Mouse (Mus musculus): ENCODE data around the gene Galnt10. TPM values are rescaled to one million over a fixed set of nuclear protein-coding genes. Genes with fewer than 3 reads are reported as not detected.
A peak's percentile ranks its signal among the peaks of the same experiment; 100 is the strongest.

Galnt10 gene
- polyA plus RNA-seq, 1 experiment from 2014 or later: 18.6 TPM

DNA sequence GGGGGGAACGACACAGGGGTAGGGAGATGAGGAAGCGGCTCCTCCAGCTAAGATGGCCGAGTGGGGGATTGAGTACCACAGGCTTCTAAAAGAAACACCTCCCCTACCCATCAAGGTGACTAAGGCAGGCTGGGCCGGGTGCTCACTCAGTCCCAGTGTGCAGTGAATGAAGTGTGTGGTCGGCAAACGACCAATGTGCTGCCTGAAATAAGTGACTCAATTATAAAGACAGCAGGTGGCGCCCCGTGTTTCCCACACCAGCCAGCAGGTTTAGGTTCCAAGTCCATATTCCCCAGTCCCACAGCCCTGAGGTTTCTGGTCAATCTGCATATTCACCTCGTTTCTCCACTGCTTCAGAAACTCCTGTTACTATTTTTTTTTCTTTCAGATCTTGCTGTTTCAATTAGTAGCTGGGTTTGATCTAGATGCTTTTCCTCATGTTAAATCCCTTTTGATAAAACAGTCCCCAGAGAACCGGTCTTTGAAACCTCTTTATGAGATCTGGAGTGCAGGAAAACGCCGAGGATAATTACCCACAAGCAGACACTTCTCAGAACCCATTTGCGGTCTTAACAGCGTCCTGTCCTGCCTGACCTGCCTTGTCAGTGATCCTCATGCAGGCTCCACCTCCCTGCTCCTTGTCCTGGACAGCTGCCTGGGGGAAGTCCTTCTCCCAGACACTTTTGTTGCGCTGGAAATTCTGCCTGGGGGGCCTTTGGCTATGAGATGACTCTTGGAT, 27.5 kb upstream of the Galnt10 start:
- 46% methylated on average over 15 of the region's 15 CpGs for WGBS
- Histone ChIP-seq H3K9me3 (no peaks in the 10 kb centered on the region), H3K27ac (no peak overlapping the region), H3K4me3 (no peak overlapping the region), H3K36me3 (replicated peaks) (no peaks in the 10 kb centered on the region), H3K4me1 (peaks cover 19% of the 10 kb centered on the region), H3K27me3 (ENCODE audit: poor library complexity, severe bottlenecking) (0 out of 2 replicates have a peak, but pooled peaks cover 7% of the 10 kb centered on the region)
- DNase-seq (ENCODE audit: extremely low spot score, low spot score): no peak

- peaks cover 8% of the 10 kb centered on the region; the same call in 1 of the 2 replicates for H3K27me3 ChIP-seq (ENCODE audit: poor library complexity, severe bottlenecking)
- H3K9me3 ChIP-seq: no peaks in the 10 kb centered on the region
- peaks cover 13% of the 10 kb centered on the region for H3K4me1 ChIP-seq
- 85% methylated on average over 3 of the region's 3 CpGs for WGBS
- H3K36me3 ChIP-seq (replicated peaks): no peaks in the 10 kb centered on the region
- no peak for DNase-seq (ENCODE audit: extremely low spot score, low spot score)
- no peak overlapping the region for H3K27ac ChIP-seq
- H3K4me3 ChIP-seq: no peak overlapping the region
Measured at GRCm38 (mm10) chr11:57621472-57621871, 23.8 kb upstream of the Galnt10 start.

DNA sequence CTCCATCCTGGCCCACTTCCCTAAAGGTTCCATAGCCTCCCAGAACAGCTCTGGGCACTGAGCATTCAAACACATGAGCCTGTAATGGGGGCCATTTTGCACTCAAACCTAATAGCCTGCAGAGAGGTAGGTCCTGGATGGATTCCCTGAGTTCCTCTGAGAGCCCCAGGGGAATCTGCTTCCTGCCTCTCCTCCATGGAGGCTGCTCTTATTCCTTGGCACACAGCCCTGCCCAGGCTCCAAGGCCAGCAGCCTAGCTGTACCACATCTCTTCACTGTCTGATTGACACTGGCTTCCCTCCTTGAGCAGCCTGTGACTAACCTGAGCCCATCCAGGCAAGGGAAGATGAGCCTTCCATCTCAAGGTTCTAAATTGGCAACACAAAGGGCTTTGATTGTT, 23.4 kb upstream of the Galnt10 start:
- DNase-seq (ENCODE audit: extremely low spot score, low spot score): no peak
- H3K4me1 ChIP-seq: peaks cover 13% of the 10 kb centered on the region
- H3K36me3 ChIP-seq (replicated peaks): no peaks in the 10 kb centered on the region
- no peak overlapping the region for H3K4me3 ChIP-seq
- H3K27me3 ChIP-seq (ENCODE audit: poor library complexity, severe bottlenecking): peaks cover 9% of the 10 kb centered on the region; the same call in 1 of the 2 replicates
- H3K27ac ChIP-seq: no peak overlapping the region
- no peaks in the 10 kb centered on the region for H3K9me3 ChIP-seq

DNA sequence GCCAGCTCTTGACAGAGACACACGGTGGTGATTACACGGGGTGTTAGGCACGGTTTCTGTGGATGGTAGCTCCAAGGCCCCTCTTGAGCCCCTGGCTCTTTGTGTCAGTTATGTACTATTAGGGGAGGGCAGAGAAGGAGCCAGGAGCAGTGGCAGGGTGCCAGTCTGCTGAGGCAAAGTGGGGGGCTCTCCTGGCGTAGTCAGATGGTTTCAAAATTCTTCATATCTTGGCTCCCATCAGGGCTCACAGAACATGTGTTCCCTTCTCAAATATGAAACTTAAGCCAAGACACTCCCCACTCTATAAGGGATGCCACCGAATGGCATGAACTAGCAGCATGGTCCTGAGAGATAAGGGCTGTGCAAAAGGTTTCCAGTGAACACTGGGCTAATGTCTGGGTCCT, 20.8 kb upstream of the Galnt10 start:
- Histone ChIP-seq H3K4me3 (no peak overlapping the region), H3K27me3 (ENCODE audit: poor library complexity, severe bottlenecking) (peaks cover 9% of the 10 kb centered on the region; the same call in 1 of the 2 replicates), H3K9me3 (no peaks in the 10 kb centered on the region), H3K36me3 (replicated peaks) (no peaks in the 10 kb centered on the region), H3K27ac (no peak overlapping the region), H3K4me1 (no peaks in the 10 kb centered on the region)
- WGBS: 67% methylated on average over 5 of the region's 5 CpGs
- no peak for DNase-seq (ENCODE audit: extremely low spot score, low spot score)

GRCm38 (mm10) chr11:57625465-57625864, 19.8 kb upstream of the Galnt10 start:
- H3K27ac ChIP-seq: no peak overlapping the region
- H3K4me3 ChIP-seq: no peak overlapping the region
- DNase-seq (ENCODE audit: extremely low spot score, low spot score): no peak
- no peaks in the 10 kb centered on the region for H3K36me3 ChIP-seq (replicated peaks)
- H3K4me1 ChIP-seq: no peaks in the 10 kb centered on the region
- H3K9me3 ChIP-seq: no peaks in the 10 kb centered on the region
- H3K27me3 ChIP-seq (ENCODE audit: poor library complexity, severe bottlenecking): peaks cover 9% of the 10 kb centered on the region; the same call in 1 of the 2 replicates

- Histone ChIP-seq H3K27me3 (ENCODE audit: poor library complexity, severe bottlenecking) (peaks cover 11% of the 10 kb centered on the region; the same call in 1 of the 2 replicates), H3K4me1 (peaks cover 5% of the 10 kb centered on the region; the same call in 1 of the 2 replicates), H3K36me3 (replicated peaks) (no peaks in the 10 kb centered on the region), H3K9me3 (no peaks in the 10 kb centered on the region), H3K4me3 (no peak overlapping the region), H3K27ac (no peak overlapping the region)
- 55% methylated on average over 9 of the region's 9 CpGs for WGBS
- DNase-seq (ENCODE audit: extremely low spot score, low spot score): peak; percentile 32
Measured at GRCm38 (mm10) chr11:57627086-57627735, 18.0 kb upstream of the Galnt10 start.

DNA sequence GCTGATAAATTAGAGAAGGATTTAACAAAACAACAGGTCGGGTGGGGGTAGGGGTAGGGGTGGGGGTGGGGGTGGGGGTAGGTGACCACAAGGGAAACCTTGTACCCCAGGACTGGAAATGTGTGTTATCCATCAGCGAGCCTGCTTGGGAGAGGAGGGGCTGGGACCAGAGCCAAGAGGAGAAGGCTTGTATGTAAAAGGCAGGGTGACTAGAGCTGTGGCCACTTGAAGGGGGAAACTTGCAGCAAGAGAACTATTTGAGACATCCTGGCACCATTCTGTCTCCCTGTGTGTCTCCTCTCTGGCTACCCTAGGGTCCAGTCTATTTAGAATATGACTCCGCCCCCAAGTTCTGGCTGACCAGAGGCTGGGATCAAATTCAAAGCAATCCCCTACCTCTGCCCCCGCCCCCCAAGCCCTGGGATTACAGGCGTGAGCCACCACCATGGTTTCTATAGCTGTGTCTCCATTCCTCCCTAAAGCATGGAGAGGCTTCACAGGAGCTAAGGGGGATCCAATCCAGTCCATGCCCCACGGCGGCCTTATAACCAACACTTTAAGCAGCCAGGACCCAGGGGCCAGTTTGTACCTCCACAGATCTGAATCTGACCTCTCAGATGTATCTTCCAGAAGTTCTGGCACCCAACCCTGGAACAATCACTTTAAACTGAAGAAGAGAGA, 13.3 kb upstream of the Galnt10 start:
- Histone ChIP-seq H3K4me1 (peaks cover 21% of the 10 kb centered on the region), H3K36me3 (replicated peaks) (no peaks in the 10 kb centered on the region), H3K27me3 (ENCODE audit: poor library complexity, severe bottlenecking) (peaks cover 40% of the 10 kb centered on the region), H3K9me3 (no peaks in the 10 kb centered on the region), H3K27ac (no peak overlapping the region), H3K4me3 (no peak overlapping the region)
- WGBS: 83% methylated on average over 7 of the region's 7 CpGs
- DNase-seq (ENCODE audit: extremely low spot score, low spot score): no peak

DNA sequence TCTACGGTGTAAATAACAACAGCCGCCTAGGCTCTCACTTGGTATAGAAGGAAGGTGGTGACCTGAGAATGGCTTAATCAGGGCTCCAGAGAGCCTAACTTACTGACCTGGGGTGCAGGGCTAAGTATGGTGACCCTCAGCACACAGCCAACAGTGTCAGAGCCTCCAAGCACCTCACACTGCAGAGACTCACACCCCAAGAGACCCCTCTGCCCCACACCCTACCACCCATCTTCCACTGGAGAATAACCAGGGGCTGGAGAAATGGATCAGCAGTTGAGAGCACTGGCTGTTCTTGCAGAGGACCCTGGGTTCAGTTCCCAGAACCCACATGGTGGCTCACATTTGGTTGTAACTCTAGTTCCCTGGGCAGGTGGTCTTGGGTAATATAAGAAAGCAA, 12.2 kb upstream of the Galnt10 start:
- no peaks in the 10 kb centered on the region for H3K9me3 ChIP-seq
- no peak overlapping the region for H3K27ac ChIP-seq
- H3K4me3 ChIP-seq: no peak overlapping the region
- H3K36me3 ChIP-seq (replicated peaks): no peaks in the 10 kb centered on the region
- 98% methylated on average over 2 of the region's 2 CpGs for WGBS
- H3K4me1 ChIP-seq: peaks cover 21% of the 10 kb centered on the region
- no peak for DNase-seq (ENCODE audit: extremely low spot score, low spot score)
- peaks cover 40% of the 10 kb centered on the region for H3K27me3 ChIP-seq (ENCODE audit: poor library complexity, severe bottlenecking)

GRCm38 (mm10) chr11:57633975-57634585, 11.2 kb upstream of the Galnt10 start:
- Histone ChIP-seq H3K9me3 (no peaks in the 10 kb centered on the region), H3K27ac (no peak overlapping the region), H3K4me3 (no peak overlapping the region), H3K4me1 (peaks cover 21% of the 10 kb centered on the region), H3K36me3 (replicated peaks) (no peaks in the 10 kb centered on the region), H3K27me3 (ENCODE audit: poor library complexity, severe bottlenecking) (peaks cover 40% of the 10 kb centered on the region)
- no peak for DNase-seq (ENCODE audit: extremely low spot score, low spot score)
- 83% methylated on average over 6 of the region's 6 CpGs for WGBS

GRCm38 (mm10) chr11:57635148-57635547, 10.1 kb upstream of the Galnt10 start:
- peaks cover 21% of the 10 kb centered on the region for H3K4me1 ChIP-seq
- H3K4me3 ChIP-seq: no peak overlapping the region
- no peak overlapping the region for H3K27ac ChIP-seq
- no peaks in the 10 kb centered on the region for H3K9me3 ChIP-seq
- no peak for DNase-seq (ENCODE audit: extremely low spot score, low spot score)
- 10% methylated on average over 9 of the region's 9 CpGs for WGBS
- no peaks in the 10 kb centered on the region for H3K36me3 ChIP-seq (replicated peaks)
- H3K27me3 ChIP-seq (ENCODE audit: poor library complexity, severe bottlenecking): peaks cover 40% of the 10 kb centered on the region

- Histone ChIP-seq H3K27ac (no peak overlapping the region), H3K4me3 (peak overlapping the region; percentile 70), H3K4me1 (peaks cover 50% of the 10 kb centered on the region), H3K36me3 (replicated peaks) (0 out of 2 replicates have a peak, but pooled peaks cover 3% of the 10 kb centered on the region), H3K27me3 (ENCODE audit: poor library complexity, severe bottlenecking) (peaks cover 14% of the 10 kb centered on the region), H3K9me3 (no peaks in the 10 kb centered on the region)
- 69% methylated on average over 2 of the region's 2 CpGs for WGBS
- no peak for DNase-seq (ENCODE audit: extremely low spot score, low spot score)
Measured at GRCm38 (mm10) chr11:57643691-57644090, 1.6 kb upstream of the Galnt10 start.

DNA sequence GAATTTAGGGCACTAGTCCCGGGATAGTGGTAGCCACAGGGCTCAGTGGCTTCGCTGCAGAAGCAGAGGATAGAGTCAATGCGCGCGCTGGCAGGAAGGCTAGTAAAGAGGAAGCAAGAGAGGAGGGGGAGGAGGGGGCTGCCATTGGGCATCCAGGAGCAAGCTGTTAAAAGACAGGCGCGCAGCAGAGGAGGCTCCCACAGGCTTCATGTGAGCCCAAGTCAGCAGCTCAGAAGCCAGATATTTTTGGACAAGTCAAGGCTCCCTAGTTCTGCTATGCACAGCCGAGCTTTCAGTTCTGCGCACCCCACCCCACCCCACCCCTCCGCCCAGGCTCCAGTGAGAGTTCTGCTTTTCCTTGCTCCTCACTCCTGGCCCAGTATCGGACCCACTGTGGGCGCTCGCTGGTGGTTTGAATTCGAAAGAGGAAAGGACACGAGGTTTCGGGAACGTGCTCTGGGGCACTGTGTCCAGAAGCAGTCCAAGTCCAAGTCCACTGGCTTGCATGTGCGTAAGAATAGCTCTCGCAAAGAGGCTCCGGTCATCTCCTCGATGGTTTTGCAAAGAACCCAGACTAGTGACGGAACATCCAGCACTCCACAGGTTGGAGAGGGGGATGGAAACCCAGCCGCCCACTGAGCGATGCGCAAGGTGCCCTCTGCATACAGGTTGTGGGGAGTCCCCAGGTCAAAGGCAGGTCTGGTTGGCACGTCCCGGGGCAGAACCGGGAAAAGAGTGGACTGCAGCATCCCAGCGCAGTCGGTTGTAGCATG, 811 bp upstream of the Galnt10 start:
- peak; percentile 58 for DNase-seq (ENCODE audit: extremely low spot score, low spot score)
- H3K4me1 ChIP-seq: peaks cover 57% of the 10 kb centered on the region

More for the DNA sequence above, 811 bp upstream of the Galnt10 start:
- 0 out of 2 replicates have a peak, but pooled peaks cover 3% of the 10 kb centered on the region for H3K36me3 ChIP-seq (replicated peaks)
- peak overlapping the region; percentile 70 for H3K4me3 ChIP-seq
- H3K9me3 ChIP-seq: no peaks in the 10 kb centered on the region
- peaks cover 14% of the 10 kb centered on the region for H3K27me3 ChIP-seq (ENCODE audit: poor library complexity, severe bottlenecking)
- under 1% methylated on average over 30 of the region's 30 CpGs for WGBS
- H3K27ac ChIP-seq: peak overlapping the region; percentile 95
